Mouse (Mus musculus) liver, adult 10 weeks (tissue): ENCODE data around the gene Myl9. TPM values are rescaled to one million over a fixed set of nuclear protein-coding genes. Genes with fewer than 3 reads are reported as not detected.

ENCODE experiments used
- polyA plus RNA-seq: library from polyadenylated mRNA; stranded (reverse); fragments of 350-450 nt; fragmentation: Illumina TruSeq; extraction: RNeasy Lipid Tissue Mini Kit (QIAGEN cat#74804); gene quantifications from one replicate; pipeline ENCODE4 v1.2.3, GENCODE M21; 2014; ENCODE audit warnings: low read depth, low replicate concordance

The Myl9 gene
- not detected for polyA plus RNA-seq

DNA sequence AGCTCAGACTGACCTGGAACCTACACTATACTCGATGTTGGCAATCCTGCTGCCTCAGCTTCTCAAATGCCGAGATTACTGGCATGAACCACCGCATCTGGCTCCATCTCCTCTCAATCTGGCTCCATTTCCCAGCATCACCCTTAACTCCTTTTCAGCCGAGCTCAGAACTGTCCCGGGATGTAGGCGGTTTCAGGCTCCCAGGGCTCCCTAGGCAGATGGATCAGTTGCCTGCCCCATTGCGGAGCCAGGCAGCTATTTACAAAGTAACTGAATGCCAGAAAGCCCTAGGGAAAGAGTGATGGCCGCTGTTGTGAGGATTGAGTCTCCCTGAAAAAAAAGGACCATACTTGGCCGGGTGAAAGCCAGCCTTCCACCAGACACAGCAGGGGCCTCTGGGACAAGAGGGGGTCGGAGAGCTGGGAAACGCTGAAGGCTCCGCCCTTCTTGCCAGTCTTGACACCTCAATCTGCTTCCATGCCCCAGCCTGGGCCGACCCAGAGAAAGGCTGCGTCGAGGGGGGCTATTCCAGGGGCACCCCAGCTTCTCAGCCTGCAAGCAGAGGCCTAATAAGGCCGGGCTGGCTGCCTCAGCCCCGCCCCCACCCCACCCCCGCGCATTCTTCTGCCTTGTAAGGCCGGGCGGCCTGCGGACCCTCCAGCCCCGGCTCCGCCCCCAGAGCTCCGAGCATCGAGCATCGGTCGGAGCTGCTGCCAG, at the start of gene Myl9:
TSS of gene Myl9 (plus strand) at position 683 of the 717 bp plus-strand sequence.

Other genes starting within 250 kb of the Myl9 start
- 4.0 TPM for gene Aar2, start 227.8 kb upstream of the Myl9 start, polyA plus RNA-seq
- 1.5 TPM for gene Dlgap4, start 161.7 kb upstream of the Myl9 start, polyA plus RNA-seq
- gene Tgif2, start 64.6 kb downstream of the Myl9 start, polyA plus RNA-seq: 0.19 TPM
- gene 4930518I15Rik, start 82.5 kb downstream of the Myl9 start, polyA plus RNA-seq: 0.79 TPM
- gene Rab5if, start 87.7 kb downstream of the Myl9 start, polyA plus RNA-seq: 151 TPM
- gene Sla2, start 111.8 kb downstream of the Myl9 start, polyA plus RNA-seq: not detected
- 15.0 TPM for gene Ndrg3, start 216.6 kb downstream of the Myl9 start, polyA plus RNA-seq
- 1.4 TPM for gene Dsn1, start 231.7 kb downstream of the Myl9 start, polyA plus RNA-seq